Comparison of ENCODE assay signal across 8 mouse cellular contexts in genomic region chr12:3983736-3984135, GRCm38 (mm10). TPM values are rescaled to one million over a fixed set of nuclear protein-coding genes. Genes with fewer than 3 reads are reported as not detected.
DNase-seq lines count a peak whose midpoint lies in the region; ATAC-seq and TF ChIP-seq lines count a peak whose summit lies in the region.

No protein-coding gene starts in this region.

- ATAC-seq in hindbrain, embryonic 14.5 days (ENCODE audit: low FRiP score): no peak
- ATAC-seq in hindbrain, embryonic 16.5 days: no peak
- 0 out of 2 replicates have a peak, but pooled peaks have one; percentile 27 for ATAC-seq in megakaryocyte-erythroid progenitor cell, adult 5-6 weeks (replicated peaks; ENCODE audit: low FRiP score, low TSS enrichment, poor library complexity, severe bottlenecking)

- peaks cover 34% of the 10 kb centered on the region for H3K36me3 ChIP-seq in hindbrain, embryonic 14.5 days (replicated peaks; ENCODE audit: control insufficient read depth, insufficient read depth)
- peaks cover 3% of the 10 kb centered on the region; the same call in 1 of the 2 replicates for H3K36me3 ChIP-seq in hindbrain, embryonic 16.5 days (ENCODE audit: control insufficient read depth, insufficient read depth, low read length)

- TF ChIP-seq CTCF in cerebellum, adult 2 months (IDR thresholded peaks at IDR 0.05; ENCODE audit: borderline replicate concordance, insufficient read depth, low read depth, low read length): peak; percentile 52; the same call in 1 of the 2 replicates

- H3K27ac ChIP-seq in hindbrain, embryonic 14.5 days: no peak overlapping the region
- no peak overlapping the region for H3K27ac ChIP-seq in hindbrain, embryonic 16.5 days (ENCODE audit: low read depth, low read length)
- H3K27ac ChIP-seq in cerebellum, adult 2 months (ENCODE audit: insufficient read depth, low read length): no peak overlapping the region

- H3K4me1 ChIP-seq in hindbrain, embryonic 14.5 days (replicated peaks; ENCODE audit: control insufficient read depth, insufficient read depth, low read length): peaks cover 18% of the 10 kb centered on the region; the same call in 1 of the 2 replicates
- H3K4me1 ChIP-seq in hindbrain, embryonic 16.5 days (ENCODE audit: control insufficient read depth, insufficient read depth, low read depth, low read length): peaks cover 13% of the 10 kb centered on the region
- peaks cover 6% of the 10 kb centered on the region for H3K4me1 ChIP-seq in cerebellum, adult 2 months (ENCODE audit: control insufficient read depth, insufficient read depth, low read length)

- 0% methylated on average over 1 of the region's 1 CpGs for WGBS in hindbrain, embryonic 14.5 days
- WGBS in hindbrain, embryonic 16.5 days: 0% methylated on average over 1 of the region's 1 CpGs
- 0% methylated on average over 1 of the region's 1 CpGs for WGBS in cerebellum, adult 2 months

- H3K4me2 ChIP-seq in hindbrain, embryonic 14.5 days (replicated peaks): no peak overlapping the region
- H3K4me2 ChIP-seq in hindbrain, embryonic 16.5 days (ENCODE audit: low read length): no peak overlapping the region

- no peak overlapping the region for H3K9ac ChIP-seq in hindbrain, embryonic 14.5 days
- H3K9ac ChIP-seq in hindbrain, embryonic 16.5 days (ENCODE audit: low read depth, low read length): no peak overlapping the region

- DNase-seq in hindbrain, embryonic 14.5 days (ENCODE audit: low spot score): peak; percentile 94
- peak; percentile 73 for DNase-seq in MEL-GATA-1-ER (ENCODE audit: extremely low read depth, low read depth)
- DNase-seq in cerebellum, adult 2 months: peak; percentile 77 to 83
- DNase-seq in gastrocnemius, postnatal 14 days: peak; percentile 64
- DNase-seq in layer of hippocampus, postnatal 14 days (ENCODE audit: low spot score in 2 of 2): peak; percentile 80 to 87
- peak; percentile 78 for DNase-seq in telencephalon, adult 2 months (ENCODE audit: low read depth, low spot score)

- no peaks in the 10 kb centered on the region for H3K9me3 ChIP-seq in hindbrain, embryonic 14.5 days (ENCODE audit: control insufficient read depth, low read length)
- H3K9me3 ChIP-seq in hindbrain, embryonic 16.5 days (ENCODE audit: control insufficient read depth, low read length): no peaks in the 10 kb centered on the region

- intact Hi-C loops in gastrocnemius, postnatal 14 days (cut with DNase I; ENCODE audit: low total_unique reads): loop anchor here (2.0 to 5.0 kb wide), 2 partner anchors 56 to 95 kb away; no protein-coding TSS in a partner anchor

- H3K4me3 ChIP-seq in hindbrain, embryonic 14.5 days (replicated peaks; ENCODE audit: low read length): no peak overlapping the region
- no peak overlapping the region for H3K4me3 ChIP-seq in hindbrain, embryonic 16.5 days (ENCODE audit: low read length)
- no peak overlapping the region for H3K4me3 ChIP-seq in cerebellum, adult 2 months (replicated peaks; ENCODE audit: insufficient read depth, low read depth, low read length)

- H3K27me3 ChIP-seq in hindbrain, embryonic 14.5 days (ENCODE audit: control insufficient read depth, insufficient read depth, low read length): no peaks in the 10 kb centered on the region
- H3K27me3 ChIP-seq in hindbrain, embryonic 16.5 days (replicated peaks; ENCODE audit: control insufficient read depth, insufficient read depth, low read length): no peaks in the 10 kb centered on the region
- H3K27me3 ChIP-seq in cerebellum, adult 2 months (ENCODE audit: control insufficient read depth, insufficient read depth, low read length): no peaks in the 10 kb centered on the region

- TF ChIP-seq POLR2A in cerebellum, adult 2 months (IDR thresholded peaks at IDR 0.05; ENCODE audit: borderline replicate concordance, insufficient read depth, low read length): no peak

RNA-seq across cellular contexts. Expression of gene Pomc, which starts 29.0 kb away (rescaled TPM):
- 3.3 and 3.9 TPM in 2 replicates for polyA plus RNA-seq in hindbrain, embryonic 14.5 days (2014; fragmentation: Nextera tagmentation; extraction: Ambion mirVana)
- polyA plus RNA-seq in hindbrain, embryonic 16.5 days (2015; fragmentation: Nextera tagmentation; extraction: Ambion mirVana): 3.4 and 3.9 TPM in 2 replicates
- polyA plus RNA-seq in cerebellum, adult 2 months (2012; rRNA removed): 3.0 and 4.1 TPM in 2 replicates
- total RNA-seq in gastrocnemius, postnatal 14 days (2021): under 1 TPM; 0.29 to 0.31 TPM
- 1 to 10 TPM; 2.1 to 2.6 TPM for total RNA-seq in layer of hippocampus, postnatal 14 days (2021)
- total RNA-seq in megakaryocyte-erythroid progenitor cell, adult 5-6 weeks (2014; fragmentation: Nextera tagmentation): 0.68 and 1.8 TPM in 2 replicates
- total RNA-seq in megakaryocyte-erythroid progenitor cell, adult 5-6 weeks (2017): not detected in 2 replicates

RNA-seq across cellular contexts. Expression of gene Efr3b, which starts 55.0 kb away (rescaled TPM):
- 35.9 and 36.7 TPM in 2 replicates for polyA plus RNA-seq in hindbrain, embryonic 14.5 days (2014; fragmentation: Nextera tagmentation; extraction: Ambion mirVana)
- 34.2 and 39.0 TPM in 2 replicates for polyA plus RNA-seq in hindbrain, embryonic 16.5 days (2015; fragmentation: Nextera tagmentation; extraction: Ambion mirVana)
- 83.0 and 83.8 TPM in 2 replicates for polyA plus RNA-seq in cerebellum, adult 2 months (2012; rRNA removed)
- 1 to 10 TPM; 3.1 to 4.4 TPM for total RNA-seq in gastrocnemius, postnatal 14 days (2021)
- 100 to 1,000 TPM; 108 to 115 TPM for total RNA-seq in layer of hippocampus, postnatal 14 days (2021)
- total RNA-seq in megakaryocyte-erythroid progenitor cell, adult 5-6 weeks (2014; fragmentation: Nextera tagmentation): 0.02 and 0.99 TPM in 2 replicates
- 0.70 and 0.91 TPM in 2 replicates for total RNA-seq in megakaryocyte-erythroid progenitor cell, adult 5-6 weeks (2017)

Comparison
In these comparisons a context has a peak if more than half of its experiments do, and no peak if none do; other contexts are left out.
1. RNA of gene Efr3b, which starts 55.0 kb away (total RNA-seq): 108 to 115 TPM in layer of hippocampus, postnatal 14 days; 3.1 to 4.4 TPM in gastrocnemius, postnatal 14 days and 0.02 to 0.99 TPM in megakaryocyte-erythroid progenitor cell, adult 5-6 weeks; every median in the first group is over 10 times any median in the second.
2. Peak in every context shown above with its lines, with median percentiles within 50 percentile points of each other: DNase-seq.